Mouse (Mus musculus): ENCODE measurements around the gene Usp31. TPM values are rescaled to one million over a fixed set of nuclear protein-coding genes. Genes with fewer than 3 reads are reported as not detected.

Gene Usp31
- 2.6 TPM for polyA plus RNA-seq (2014; fragmentation: Illumina TruSeq; extraction: RNeasy Lipid Tissue Mini Kit (QIAGEN cat#74804); ENCODE audit: insufficient read depth, low read depth, low replicate concordance)

GRCm38 (mm10) chr7:121707073-121707667, at the start of gene Usp31:
Gene Usp31 (minus strand): TSS chr7:121707253.

GRCm38 (mm10) chr7:121734171-121734831, 27.2 kb upstream of the Usp31 start, which contains the start of gene Scnn1g:
Gene Scnn1g (plus strand): TSS chr7:121734479.

Other genes with a start within 250 kb of the Usp31 start
- gene Scnn1g, start 27.2 kb upstream of the Usp31 start, polyA plus RNA-seq (2014; fragmentation: Illumina TruSeq; extraction: RNeasy Lipid Tissue Mini Kit (QIAGEN cat#74804); ENCODE audit: insufficient read depth, low read depth, low replicate concordance): 64.9 TPM
- 61.1 TPM for gene Scnn1b, start 157.8 kb upstream of the Usp31 start, polyA plus RNA-seq (2014; fragmentation: Illumina TruSeq; extraction: RNeasy Lipid Tissue Mini Kit (QIAGEN cat#74804); ENCODE audit: insufficient read depth, low read depth, low replicate concordance)

All from lung, adult 10 weeks (tissue).